ENCODE assay signal across 10 mouse cellular contexts in the genomic region with DNA sequence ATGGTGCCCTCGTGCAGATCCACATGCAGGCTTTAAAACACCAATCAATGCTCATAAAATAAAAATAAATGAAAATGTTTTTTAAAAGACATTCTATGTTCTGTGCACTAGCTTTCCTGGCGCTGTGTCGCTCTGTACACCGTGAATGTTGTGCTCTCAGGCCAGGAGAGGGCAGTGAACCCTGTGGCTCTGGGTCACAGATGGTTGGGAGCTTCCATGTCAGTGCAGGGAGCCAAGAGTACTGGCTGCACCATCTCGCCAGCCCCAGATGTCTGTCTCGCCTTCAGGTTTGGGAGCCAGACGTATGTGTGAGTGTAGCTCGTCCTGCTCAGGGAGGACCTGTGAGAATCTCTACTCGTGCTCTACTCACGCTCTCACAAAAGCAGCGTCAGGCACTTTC.
DNase-seq lines count a peak whose midpoint lies in the region; ATAC-seq and TF ChIP-seq lines count a peak whose summit lies in the region.
"Had no signal": no experiment of that assay in that cellular context is flagged by ENCODE, and none has a peak within 500 bp of the region (broad histone marks: within the 10 kb centered on the region; RNA-seq: fewer than 3 reads in every experiment).

No protein-coding gene starts in this region.

- no peak overlapping the region for H3K4me3 ChIP-seq in gastrocnemius, adult 2 months
- H3K4me3 ChIP-seq in liver, embryonic 15.5 days (replicated peaks): no peak overlapping the region
- H3K4me3 ChIP-seq in hindbrain, embryonic 16.5 days (ENCODE audit: low read length): no peak overlapping the region

- WGBS in liver, embryonic 15.5 days (ENCODE audit: insufficient replicate concordance): 71% methylated on average over 11 of the region's 11 CpGs
- WGBS in hindbrain, embryonic 16.5 days: 77% methylated on average over 11 of the region's 11 CpGs

- intact Hi-C loops in gastrocnemius, adult 2 months (cut with DNase I): loop anchor here (5.0 kb wide), 1 partner anchor 79 kb away; no protein-coding TSS in a partner anchor

- peaks cover 64% of the 10 kb centered on the region for H3K36me3 ChIP-seq in liver, embryonic 15.5 days (replicated peaks)
- H3K36me3 ChIP-seq in hindbrain, embryonic 16.5 days (ENCODE audit: control insufficient read depth, insufficient read depth, low read length): peaks cover 22% of the 10 kb centered on the region

- H3K27me3 ChIP-seq in liver, embryonic 15.5 days: peaks cover 21% of the 10 kb centered on the region
- H3K27me3 ChIP-seq in hindbrain, embryonic 16.5 days (replicated peaks; ENCODE audit: control insufficient read depth, insufficient read depth, low read length): no peaks in the 10 kb centered on the region

- H3K4me1 ChIP-seq in liver, embryonic 15.5 days (replicated peaks): peaks cover 6% of the 10 kb centered on the region
- peaks cover 16% of the 10 kb centered on the region for H3K4me1 ChIP-seq in hindbrain, embryonic 16.5 days (ENCODE audit: control insufficient read depth, insufficient read depth, low read depth, low read length)

- no peak overlapping the region for H3K9ac ChIP-seq in liver, embryonic 15.5 days
- no peak overlapping the region for H3K9ac ChIP-seq in hindbrain, embryonic 16.5 days (ENCODE audit: low read depth, low read length)
- H3K9ac ChIP-seq: lung, embryonic 14.5 days had no signal

- no peak overlapping the region for H3K27ac ChIP-seq in gastrocnemius, adult 2 months
- H3K27ac ChIP-seq in liver, embryonic 15.5 days (replicated peaks): peak overlapping the region; percentile 1; the same call in 1 of the 2 replicates
- peak overlapping the region; percentile 21; the same call in 1 of the 2 replicates for H3K27ac ChIP-seq in hindbrain, embryonic 16.5 days (ENCODE audit: low read depth, low read length)

- H3K4me2 ChIP-seq in liver, embryonic 15.5 days: no peak overlapping the region
- H3K4me2 ChIP-seq in hindbrain, embryonic 16.5 days (ENCODE audit: low read length): no peak overlapping the region
- H3K4me2 ChIP-seq: lung, embryonic 14.5 days had no signal

- H3K9me3 ChIP-seq in liver, embryonic 15.5 days (replicated peaks): no peaks in the 10 kb centered on the region
- H3K9me3 ChIP-seq in hindbrain, embryonic 16.5 days (ENCODE audit: control insufficient read depth, low read length): no peaks in the 10 kb centered on the region

- ATAC-seq in liver, embryonic 15.5 days (ENCODE audit: insufficient read depth): no peak
- no peak for ATAC-seq in hindbrain, embryonic 16.5 days

- peak; percentile 45 for TF ChIP-seq CTCF in gastrocnemius, adult 2 months (IDR thresholded peaks at IDR 0.05)

- peak; percentile 57 for DNase-seq in gastrocnemius, adult 2 months
- DNase-seq in gastrocnemius, postnatal 10 days: no peak
- DNase-seq in liver: no peak
- DNase-seq in cerebellum, adult 18-20 months: peak; percentile 52 to 64
- no peak for DNase-seq in right cerebral cortex, adult 18-20 months
- DNase-seq: midbrain, embryonic 14.5 days; thymus, adult 18-20 months had no signal

Comparison
In these comparisons a context has a peak if more than half of its experiments do, and no peak if none do; other contexts are left out.
1. DNase-seq: peak in gastrocnemius, adult 2 months (single experiment) and cerebellum, adult 18-20 months (2 of 2); none in gastrocnemius, postnatal 10 days (single experiment), liver (single experiment) and right cerebral cortex, adult 18-20 months (single experiment).